Mouse (Mus musculus) embryonic facial prominence, embryonic 10.5 days (tissue): ENCODE data around the gene Gm28051. TPM values are rescaled to one million over a fixed set of nuclear protein-coding genes. Genes with fewer than 3 reads are reported as not detected.
A peak's percentile ranks its signal among the peaks of the same experiment; 100 is the strongest.

Experiments
- DNase-seq: peaks from one replicate; pipeline ENCODE4 v3.0.0-alpha.2; 2017; ENCODE audit warnings: low spot score
- H3K27ac ChIP-seq: fragments of 300-500 bp; sonication (generic); replicated peaks from 2 replicates; pipeline ENCODE4 v1.5.1; 2016; ENCODE audit warnings: mild to moderate bottlenecking
- H3K27me3 ChIP-seq: fragments of 300-500 bp; sonication (generic); replicated peaks from 2 replicates; pipeline ENCODE4 v1.6.1; 2016; ENCODE audit warnings: low read depth, mild to moderate bottlenecking; ENCODE audit not compliant: poor library complexity, severe bottlenecking
- H3K36me3 ChIP-seq: fragments of 300-500 bp; sonication (generic); replicated peaks from 2 replicates; pipeline ENCODE4 v1.6.1; 2016; ENCODE audit warnings: mild to moderate bottlenecking, moderate library complexity
- H3K4me1 ChIP-seq: fragments of 300-500 bp; sonication (generic); 2 replicates; pipeline ENCODE4 v1.6.1; 2016
- H3K4me3 ChIP-seq: fragments of 300-500 bp; sonication (generic); 2 replicates; pipeline ENCODE4 v1.5.1; 2016; ENCODE audit warnings: mild to moderate bottlenecking, moderate library complexity
- H3K9me3 ChIP-seq: fragments of 300-500 bp; sonication (generic); 2 replicates; pipeline ENCODE4 v1.6.1; 2016; ENCODE audit warnings: mild to moderate bottlenecking
- WGBS: fragments of 180-500 bp; shearing (Covaris S2); methylation state at CpG from one replicate; pipeline ENCODE4 v1.1.7; 2016; 5-methylcytosine and 5-hydroxymethylcytosine counted together
- polyA plus RNA-seq: library from polyadenylated mRNA; unstranded; fragments of >200 nt; fragmentation: Nextera tagmentation; extraction: Ambion mirVana; gene quantifications from 2 replicates; pipeline ENCODE4 v1.2.1, GENCODE M21; 2016

Gm28051 gene
- polyA plus RNA-seq, 1 experiment from 2014 or later = not detected

GRCm38 (mm10) chr12:102761668-102762067 is 4.1 kb upstream of the Gm28051 start:
- DNase-seq = no peak
- Histone ChIP-seq H3K4me1 (peaks cover 21% of the 10 kb centered on the region), H3K27me3 (no peaks in the 10 kb centered on the region), H3K36me3 (peaks cover 41% of the 10 kb centered on the region), H3K27ac (no peak overlapping the region), H3K9me3 (no peaks in the 10 kb centered on the region), H3K4me3 (no peak overlapping the region)
- 91% methylated on average over 3 of the region's 3 CpGs for WGBS

DNA sequence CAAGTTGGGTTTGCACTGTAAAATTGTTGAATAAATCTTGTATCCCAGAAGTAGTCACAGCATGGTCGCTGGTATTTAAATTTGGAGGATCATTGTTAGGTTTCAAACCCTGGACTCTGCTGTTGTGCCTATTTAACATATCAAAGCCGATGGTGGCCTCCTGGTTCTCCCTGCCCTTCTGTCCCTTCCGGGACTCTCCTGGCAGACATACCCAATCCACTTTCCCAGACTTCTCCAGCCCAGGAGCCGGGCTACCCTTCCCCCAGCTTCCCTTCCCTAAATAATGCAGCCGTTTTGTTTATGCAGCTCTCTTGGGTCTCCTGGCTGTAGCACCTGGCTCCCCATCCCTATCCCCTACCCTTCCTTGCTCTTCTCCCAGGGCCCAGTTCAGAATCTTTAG is 1.4 kb upstream of the Gm28051 start:
- H3K27me3 ChIP-seq = no peaks in the 10 kb centered on the region
- H3K4me3 ChIP-seq = peak overlapping the region; percentile 81
- DNase-seq = no peak
- H3K27ac ChIP-seq = peak overlapping the region; percentile 63; the same call in 1 of the 2 replicates
- H3K9me3 ChIP-seq = no peaks in the 10 kb centered on the region
- peaks cover 42% of the 10 kb centered on the region for H3K36me3 ChIP-seq
- peaks cover 27% of the 10 kb centered on the region for H3K4me1 ChIP-seq
- WGBS = 5% methylated on average over 5 of the region's 5 CpGs

GRCm38 (mm10) chr12:102758403-102758756 is 815 bp upstream of the Gm28051 start, which contains the start of gene Gm20604:
TSS of gene Gm20604 (minus strand) at chr12:102758672.
- 1% methylated on average over 10 of the region's 10 CpGs for WGBS
- Histone ChIP-seq H3K27ac (peak within 1 kb of the TSS; percentile 93), H3K4me1 (peaks cover 27% of the 10 kb centered on the region), H3K4me3 (peak within 1 kb of the TSS; percentile 81), H3K27me3 (no peaks in the 10 kb centered on the region), H3K36me3 (peaks cover 42% of the 10 kb centered on the region), H3K9me3 (no peaks in the 10 kb centered on the region)
- DNase-seq = no peak

DNA sequence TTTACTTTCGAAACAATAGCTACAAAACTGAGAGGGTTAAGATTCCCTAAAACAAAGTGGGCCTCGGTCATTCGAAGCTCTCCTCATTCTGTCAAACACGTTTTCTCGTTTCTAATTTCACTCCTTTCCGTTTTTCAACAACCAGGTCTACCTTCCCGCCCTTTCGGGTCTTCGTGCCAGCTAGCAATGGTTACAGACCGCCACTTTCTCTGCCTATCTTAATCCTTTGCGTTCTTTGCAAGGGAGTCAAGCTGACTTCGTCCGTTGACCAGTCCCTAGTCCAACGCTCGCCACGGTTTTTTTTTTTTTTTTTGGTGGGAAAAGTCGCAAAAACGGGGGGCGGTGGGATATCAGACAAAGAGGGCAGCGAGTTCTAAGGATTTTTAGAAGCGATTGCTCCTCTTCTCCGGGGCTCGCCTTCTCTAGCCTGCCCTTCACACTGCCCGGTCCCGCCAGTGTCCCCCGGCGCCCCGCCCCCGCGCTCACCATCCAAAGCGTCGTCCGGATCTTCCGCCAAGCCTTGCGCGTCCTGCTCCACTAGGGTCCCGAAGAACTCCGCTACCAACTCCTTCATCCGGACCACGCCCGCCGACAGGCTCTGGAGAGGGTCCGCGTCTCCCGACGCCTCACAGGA is 393 bp downstream of the Gm28051 start:
- Histone ChIP-seq H3K27ac (peak overlapping the region; percentile 93), H3K4me1 (peaks cover 27% of the 10 kb centered on the region), H3K36me3 (peaks cover 42% of the 10 kb centered on the region), H3K4me3 (peak overlapping the region; percentile 81), H3K27me3 (no peaks in the 10 kb centered on the region), H3K9me3 (no peaks in the 10 kb centered on the region)
- WGBS = 2% methylated on average over 46 of the region's 46 CpGs
- DNase-seq = no peak

DNA sequence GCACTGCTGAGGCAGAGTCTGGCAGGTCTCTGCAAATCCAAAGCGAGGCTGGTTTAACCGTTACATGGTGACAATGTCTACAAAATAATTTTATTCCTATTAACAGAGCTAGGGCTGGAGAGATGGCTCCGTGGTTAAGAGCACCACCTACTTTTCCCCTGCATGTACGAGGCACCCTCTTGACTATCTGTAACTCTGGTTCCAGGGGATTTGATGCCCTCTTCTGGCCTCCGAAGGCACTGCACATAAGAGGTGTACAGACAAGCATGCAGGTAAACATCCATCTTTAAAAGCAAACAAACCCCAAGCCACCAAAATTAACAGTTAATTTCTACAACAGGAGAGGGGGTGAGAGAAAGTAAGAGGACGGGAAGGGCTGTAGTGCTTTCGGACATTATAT is 1.3 kb downstream of the Gm28051 start:
- whole genome bisulfite sequencing = 88% methylated on average over 7 of the region's 7 CpGs
- Histone ChIP-seq H3K27ac (no peak overlapping the region), H3K36me3 (peaks cover 43% of the 10 kb centered on the region), H3K27me3 (no peaks in the 10 kb centered on the region), H3K9me3 (no peaks in the 10 kb centered on the region), H3K4me1 (peaks cover 27% of the 10 kb centered on the region), H3K4me3 (peak overlapping the region; percentile 81)
- DNase-seq = peak; percentile 35

DNA sequence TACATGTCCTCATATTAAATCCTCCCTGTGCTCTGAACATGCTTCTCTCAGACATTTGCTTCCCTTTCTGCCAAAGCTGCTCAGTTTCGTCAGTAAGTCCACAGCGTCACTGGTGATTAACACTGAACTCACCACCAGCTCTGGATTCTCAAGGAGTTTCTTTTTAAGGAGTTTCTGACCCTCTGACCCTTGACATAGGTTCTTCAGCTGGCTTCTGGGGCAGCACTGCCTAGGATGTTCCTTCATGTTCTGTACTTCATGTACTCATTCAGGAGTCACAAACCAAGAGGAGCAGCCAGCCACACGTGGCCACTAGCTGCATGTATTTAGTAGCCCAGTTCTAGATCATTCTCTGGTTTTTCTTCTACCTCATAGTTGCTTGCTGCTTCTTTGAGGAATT is 9.3 kb downstream of the Gm28051 start:
- Histone ChIP-seq H3K4me3 (no peak overlapping the region), H3K9me3 (no peaks in the 10 kb centered on the region), H3K36me3 (peaks cover 47% of the 10 kb centered on the region), H3K27me3 (no peaks in the 10 kb centered on the region), H3K4me1 (peaks cover 13% of the 10 kb centered on the region), H3K27ac (no peak overlapping the region)
- WGBS = 90% methylated on average over 3 of the region's 3 CpGs
- no peak for DNase-seq

GRCm38 (mm10) chr12:102744839-102745238 is 12.7 kb downstream of the Gm28051 start:
- peak overlapping the region; percentile 94 for H3K4me3 ChIP-seq
- DNase-seq = no peak
- H3K4me1 ChIP-seq = peaks cover 25% of the 10 kb centered on the region
- no peaks in the 10 kb centered on the region for H3K27me3 ChIP-seq
- WGBS = 69% methylated on average over 6 of the region's 6 CpGs
- no peak overlapping the region for H3K27ac ChIP-seq
- peaks cover 48% of the 10 kb centered on the region for H3K36me3 ChIP-seq
- H3K9me3 ChIP-seq = no peaks in the 10 kb centered on the region

GRCm38 (mm10) chr12:102743589-102744574 is 13.7 kb downstream of the Gm28051 start, which contains the start of the genes Moap1 and Tmem251:
TSS of gene Moap1 (minus strand) at chr12:102743661.
TSS of gene Tmem251 (plus strand) at chr12:102743762.
- H3K27ac ChIP-seq = peak within 1 kb of the TSS; percentile 93
- peak within 1 kb of the TSS; percentile 94 for H3K4me3 ChIP-seq
- no peaks in the 10 kb centered on the region for H3K9me3 ChIP-seq
- peak; percentile 93 for DNase-seq
- peaks cover 25% of the 10 kb centered on the region for H3K4me1 ChIP-seq
- WGBS = under 1% methylated on average over 63 of the region's 63 CpGs
- H3K27me3 ChIP-seq = no peaks in the 10 kb centered on the region
- peaks cover 40% of the 10 kb centered on the region for H3K36me3 ChIP-seq

- no peaks in the 10 kb centered on the region for H3K9me3 ChIP-seq
- under 1% methylated on average over 33 of the region's 33 CpGs for WGBS
- peaks cover 25% of the 10 kb centered on the region for H3K4me1 ChIP-seq
- no peaks in the 10 kb centered on the region for H3K27me3 ChIP-seq
- peak overlapping the region; percentile 94 for H3K4me3 ChIP-seq
- no peak for DNase-seq
- H3K27ac ChIP-seq = peak overlapping the region; percentile 93
- peaks cover 33% of the 10 kb centered on the region for H3K36me3 ChIP-seq
Observed at GRCm38 (mm10) chr12:102743036-102743588, 14.5 kb downstream of the Gm28051 start.

- 88% methylated on average over 7 of the region's 7 CpGs for WGBS
Observed at GRCm38 (mm10) chr12:102742056-102742455, 15.5 kb downstream of the Gm28051 start.

DNA sequence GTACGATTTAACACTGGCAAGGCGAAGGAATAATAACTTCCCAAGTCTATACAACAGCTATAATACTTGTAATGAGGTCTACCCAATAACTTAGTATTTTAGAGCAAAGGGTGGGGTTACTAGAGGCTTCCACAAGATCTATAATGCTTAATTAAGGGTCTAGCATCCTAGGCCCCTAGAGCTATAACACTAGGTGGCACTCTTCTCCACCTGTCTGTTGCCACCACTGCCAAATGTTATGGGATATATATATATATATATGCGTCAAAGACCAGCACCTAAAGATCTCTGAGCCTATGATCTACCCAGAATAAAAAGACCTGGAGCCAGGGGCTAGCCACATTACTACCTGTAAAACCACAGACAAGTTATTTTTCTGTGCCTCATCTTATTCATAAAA is 17.3 kb downstream of the Gm28051 start:
- DNase-seq = no peak
- H3K27ac ChIP-seq = no peak overlapping the region
- H3K36me3 ChIP-seq = peaks cover 13% of the 10 kb centered on the region
- no peaks in the 10 kb centered on the region for H3K27me3 ChIP-seq
- no peak overlapping the region for H3K4me3 ChIP-seq
- no peaks in the 10 kb centered on the region for H3K9me3 ChIP-seq
- WGBS = 73% methylated on average over 3 of the region's 3 CpGs
- peaks cover 25% of the 10 kb centered on the region for H3K4me1 ChIP-seq

More at GRCm38 (mm10) chr12:102742056-102742455, 15.5 kb downstream of the Gm28051 start:
- Histone ChIP-seq H3K27ac (no peak overlapping the region), H3K4me3 (no peak overlapping the region), H3K27me3 (no peaks in the 10 kb centered on the region), H3K9me3 (no peaks in the 10 kb centered on the region), H3K36me3 (peaks cover 24% of the 10 kb centered on the region), H3K4me1 (peaks cover 25% of the 10 kb centered on the region)
- DNase-seq = no peak

DNA sequence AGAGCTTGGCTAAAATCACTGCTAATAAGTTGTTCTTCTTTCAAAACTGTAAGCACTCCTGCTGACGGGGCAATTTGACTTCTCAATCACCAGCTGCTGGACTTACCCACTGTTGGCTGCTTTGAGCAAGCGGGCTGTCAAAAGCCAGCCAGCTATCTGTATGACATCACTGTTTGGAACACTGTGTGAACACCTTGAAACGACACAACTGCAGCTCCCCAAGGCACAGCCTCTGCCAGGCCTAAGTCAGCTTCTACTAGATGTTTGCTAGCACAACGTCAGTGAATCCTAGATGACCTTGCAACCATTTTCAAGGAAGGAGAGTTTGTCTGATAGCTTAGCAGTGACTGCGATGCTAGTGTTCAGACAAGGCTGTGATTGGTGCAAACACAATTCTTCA is 18.5 kb downstream of the Gm28051 start:
- Histone ChIP-seq H3K27me3 (no peaks in the 10 kb centered on the region), H3K4me1 (peaks cover 16% of the 10 kb centered on the region), H3K27ac (no peak overlapping the region), H3K36me3 (peaks cover 13% of the 10 kb centered on the region), H3K9me3 (no peaks in the 10 kb centered on the region), H3K4me3 (no peak overlapping the region)
- 82% methylated on average over 5 of the region's 5 CpGs for WGBS
- DNase-seq = no peak
